Mouse (Mus musculus) right cerebral cortex, postnatal 25 days (tissue): ENCODE results near the gene Hist1h4k.

Experiments used
- DNase-seq: peaks from one replicate; pipeline ENCODE4 v3.0.0; 2022

Hist1h4k gene

GRCm38 (mm10) chr13:21718381-21719080 is 31.8 kb downstream of the Hist1h4k start:
- no peak for DNase-seq

DNA sequence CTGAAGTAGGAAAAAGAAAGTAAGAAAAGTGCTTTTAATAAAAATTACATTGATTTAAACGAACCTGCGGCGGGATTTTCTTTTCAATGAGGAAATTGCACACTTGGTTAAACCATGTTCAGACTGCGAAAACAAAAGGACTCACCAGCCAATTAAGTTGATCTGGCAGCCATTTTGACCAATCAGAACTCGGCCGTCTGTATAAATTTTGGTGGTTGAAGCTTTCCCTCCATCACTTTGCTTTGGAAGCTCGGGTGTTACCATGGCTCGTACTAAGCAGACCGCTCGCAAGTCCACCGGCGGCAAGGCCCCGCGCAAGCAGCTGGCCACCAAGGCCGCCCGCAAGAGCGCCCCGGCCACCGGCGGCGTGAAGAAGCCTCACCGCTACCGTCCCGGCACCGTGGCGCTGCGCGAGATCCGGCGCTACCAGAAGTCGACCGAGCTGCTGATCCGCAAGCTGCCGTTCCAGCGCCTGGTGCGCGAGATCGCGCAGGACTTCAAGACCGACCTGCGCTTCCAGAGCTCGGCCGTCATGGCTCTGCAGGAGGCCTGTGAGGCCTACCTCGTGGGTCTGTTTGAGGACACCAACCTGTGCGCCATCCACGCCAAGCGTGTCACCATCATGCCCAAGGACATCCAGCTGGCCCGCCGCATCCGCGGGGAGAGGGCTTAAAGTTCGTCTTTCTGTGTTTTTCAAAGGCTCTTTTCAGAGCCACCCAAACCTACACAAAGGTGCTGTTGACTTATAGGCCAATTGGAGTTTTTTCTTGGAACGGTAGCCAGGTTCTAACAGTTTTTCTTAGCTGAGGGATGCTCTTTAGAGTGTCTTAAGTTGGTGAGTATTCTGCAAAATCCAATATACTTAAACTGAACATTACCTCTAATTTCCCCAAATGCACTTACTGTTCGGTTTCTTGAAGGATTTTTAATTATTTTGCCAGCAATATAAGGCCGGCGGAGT is 32.6 kb downstream of the Hist1h4k start, which contains the start of gene Hist1h3h:
Hist1h3h (plus strand) TSS at position 263 of the 961 bp plus-strand sequence.
- DNase-seq = peak; percentile 87

GRCm38 (mm10) chr13:21716540-21717391 is 33.5 kb downstream of the Hist1h4k start:
- peak; percentile 8 for DNase-seq

DNA sequence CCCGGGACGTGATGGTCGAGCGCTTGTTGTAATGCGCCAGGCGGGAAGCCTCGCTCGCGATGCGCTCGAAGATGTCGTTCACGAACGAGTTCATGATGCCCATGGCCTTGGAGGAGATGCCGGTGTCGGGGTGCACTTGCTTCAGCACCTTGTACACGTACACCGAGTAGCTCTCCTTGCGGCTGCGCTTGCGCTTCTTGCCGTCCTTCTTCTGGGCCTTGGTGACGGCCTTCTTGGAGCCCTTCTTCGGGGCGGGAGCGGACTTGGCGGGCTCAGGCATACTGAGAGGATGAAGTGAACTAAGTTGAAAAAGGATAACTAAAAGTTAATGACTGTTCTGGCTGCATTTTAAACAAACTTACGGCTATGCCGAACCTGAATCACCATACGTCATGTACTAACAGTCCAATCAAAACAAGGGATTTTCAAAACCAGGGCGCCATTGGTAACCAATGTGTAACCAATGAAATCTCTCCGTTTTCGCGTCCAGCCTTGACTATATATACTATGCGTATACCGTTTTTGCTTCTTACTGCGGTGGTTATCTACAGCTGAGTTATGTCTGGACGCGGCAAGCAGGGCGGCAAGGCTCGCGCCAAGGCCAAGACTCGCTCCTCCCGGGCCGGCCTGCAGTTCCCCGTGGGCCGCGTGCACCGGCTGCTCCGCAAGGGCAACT is 34.3 kb downstream of the Hist1h4k start, which contains the start of the genes Hist1h2bl and Hist1h2ai:
Hist1h2bl (minus strand) TSS at position 280 of the 676 bp plus-strand sequence.
Hist1h2ai (plus strand) TSS at position 559 of the 676 bp plus-strand sequence.
- peak; percentile 81 for DNase-seq

GRCm38 (mm10) chr13:21715131-21715863 is 35.0 kb downstream of the Hist1h4k start:
- no peak for DNase-seq

DNA sequence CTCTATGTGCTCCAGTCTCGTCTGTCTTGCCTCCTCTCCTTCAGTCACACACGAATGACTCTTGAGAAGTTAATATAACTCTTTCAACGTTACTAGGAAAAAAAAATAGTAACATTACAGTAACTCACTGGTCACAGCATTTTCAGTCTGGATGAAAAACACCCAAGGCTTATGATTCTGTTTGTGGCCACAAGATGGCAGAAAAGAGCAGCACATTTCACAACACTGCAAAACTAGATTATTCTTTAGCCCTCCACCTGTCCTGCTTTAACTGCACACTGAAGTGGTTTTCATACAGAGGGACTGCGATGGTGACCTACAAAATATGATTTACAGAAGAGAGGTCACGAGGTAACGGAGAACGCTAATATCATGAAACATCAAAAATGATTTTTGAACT is 35.6 kb downstream of the Hist1h4k start:
- peak; percentile 55 for DNase-seq

DNA sequence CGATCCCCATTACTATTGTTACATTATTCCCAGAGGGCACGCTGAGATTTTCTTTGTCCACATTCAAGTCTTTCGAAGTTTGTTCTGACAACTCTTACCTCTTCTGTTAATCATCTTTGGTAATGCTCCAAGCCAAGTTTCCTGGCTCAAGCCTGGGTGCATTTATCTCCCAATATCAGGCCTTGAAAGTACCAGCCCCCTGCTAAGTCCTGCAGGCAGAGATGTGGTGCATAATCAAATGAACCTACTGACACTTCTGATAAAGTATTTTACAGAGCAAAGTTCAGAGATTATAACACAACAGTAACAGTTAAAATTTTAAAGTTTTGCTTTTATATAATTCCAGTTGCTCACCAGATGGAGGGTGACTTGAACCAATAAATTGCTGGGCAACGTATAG is 38.6 kb downstream of the Hist1h4k start:
- DNase-seq = no peak

DNA sequence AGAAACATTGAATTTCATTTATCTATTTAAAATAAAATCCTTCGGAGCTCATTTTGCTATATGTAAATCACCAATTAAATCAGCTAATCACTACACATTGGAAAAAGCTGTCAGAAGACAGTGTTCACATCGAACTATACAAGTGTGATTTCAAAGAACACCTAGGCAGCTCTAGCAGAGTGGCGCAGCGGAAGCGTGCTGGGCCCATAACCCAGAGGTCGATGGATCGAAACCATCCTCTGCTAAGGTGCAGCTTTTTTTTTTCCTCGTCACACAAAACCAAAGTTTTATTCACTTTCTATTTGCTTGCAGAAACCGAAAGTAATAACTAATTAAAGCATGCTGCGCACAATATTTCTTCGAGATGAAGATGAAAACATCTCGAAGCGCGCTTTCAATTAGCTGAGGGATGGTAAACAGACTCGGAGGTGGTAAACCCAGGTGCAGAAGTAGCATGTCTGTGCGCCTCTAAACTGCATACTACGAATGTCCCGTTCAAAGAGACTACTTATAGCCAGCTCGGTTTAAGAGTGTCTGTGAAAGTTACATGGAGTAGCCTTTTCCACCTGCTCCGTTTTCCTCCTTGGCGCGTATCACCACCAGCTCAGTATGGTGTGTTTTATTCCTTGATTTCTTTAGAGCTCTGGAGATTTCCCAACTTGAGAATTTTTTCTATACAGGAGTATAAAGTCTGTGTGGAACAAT is 39.3 kb downstream of the Hist1h4k start:
- DNase-seq = peak; percentile 55

DNA sequence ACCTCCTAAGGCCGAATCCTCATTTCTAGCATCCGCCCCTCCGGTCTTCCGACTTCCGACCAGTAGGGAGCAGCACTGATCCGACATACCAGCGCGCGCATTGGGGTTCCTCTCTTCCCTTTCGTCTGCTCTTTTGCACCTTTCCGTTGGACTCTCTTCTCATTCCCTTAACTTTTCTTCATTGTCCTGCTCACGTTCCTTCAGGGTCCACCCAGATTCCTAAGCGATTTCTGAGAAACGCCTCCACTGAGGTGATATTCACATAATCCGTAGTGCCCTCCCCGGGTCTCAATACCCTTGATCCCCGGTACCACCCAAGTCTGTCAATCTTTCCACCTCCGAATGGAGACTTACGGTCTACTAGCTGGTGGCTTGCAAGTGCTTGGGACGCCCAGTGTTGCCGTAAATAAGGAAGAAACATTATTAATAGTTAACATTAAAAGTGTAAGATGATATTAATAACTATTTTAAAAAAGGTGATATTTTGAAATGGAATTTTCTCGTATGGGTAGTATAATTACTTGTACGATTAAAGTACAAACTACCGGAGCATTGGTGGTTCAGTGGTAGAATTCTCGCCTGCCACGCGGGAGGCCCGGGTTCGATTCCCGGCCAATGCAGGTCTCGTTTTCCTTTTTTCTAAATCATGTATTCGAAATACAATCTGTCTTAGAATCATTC is 40.1 kb downstream of the Hist1h4k start:
- peak; percentile 87 for DNase-seq

- DNase-seq = no peak
Observed at GRCm38 (mm10) chr13:21706669-21707068, 43.6 kb downstream of the Hist1h4k start.
